Mouse (Mus musculus) right cerebral cortex, adult 2 months (tissue): ENCODE results near the gene Habp4.
A peak's percentile ranks its signal among the peaks of the same experiment; 100 is the strongest.

ENCODE experiments used
- DNase-seq, 2 experiments: peaks; one replicate each; pipeline ENCODE4 v3.0.0; 2021 to 2022; ENCODE audit warnings: low spot score in 2 of 2

Habp4 gene

GRCm38 (mm10) chr13:64161548-64161915 is at the start of gene Habp4:
Habp4 (plus strand) TSS chr13:64161824.
- peak; percentile 98 for DNase-seq

DNA sequence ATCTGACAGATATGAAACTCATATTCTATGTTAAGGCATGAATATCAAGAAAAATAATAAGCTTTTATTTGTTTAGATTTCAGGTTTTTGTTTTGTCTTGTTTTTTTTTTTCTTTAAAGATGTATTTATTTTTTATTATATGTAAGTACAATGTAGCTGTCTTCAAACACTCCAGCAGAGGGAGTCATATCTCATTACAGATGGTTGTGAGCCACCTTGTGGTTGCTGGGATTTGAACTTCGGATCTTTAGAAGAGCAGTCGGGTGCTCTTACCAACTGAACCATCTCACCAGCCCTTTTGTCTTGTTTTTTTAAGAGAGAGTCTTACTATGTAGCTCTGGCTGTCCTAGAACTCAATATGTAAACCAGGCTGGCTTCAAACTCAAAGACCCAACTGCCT is 44.2 kb upstream of the Habp4 start:
- DNase-seq = no peak

DNA sequence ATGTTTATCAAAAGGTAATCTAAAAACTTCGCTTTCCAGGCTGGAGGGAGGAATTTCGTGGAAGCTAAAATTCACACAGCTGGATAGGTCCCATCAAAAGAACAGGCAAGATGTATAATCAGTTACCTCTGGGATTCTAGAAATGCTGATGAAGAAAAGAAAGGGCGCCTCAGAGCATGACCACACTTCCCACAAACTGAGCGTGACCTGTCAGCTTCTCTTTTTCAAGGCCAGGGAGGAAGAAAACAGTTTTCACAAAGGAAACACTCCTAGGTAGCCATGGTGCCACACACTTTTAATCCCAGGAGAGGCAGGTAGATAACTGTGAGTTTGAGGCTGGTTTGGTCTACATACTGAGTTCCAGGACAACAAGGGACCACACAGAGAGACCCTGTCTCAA is 40.9 kb upstream of the Habp4 start:
- DNase-seq = no peak

- no peak for DNase-seq
Measured at GRCm38 (mm10) chr13:64123491-64124188, 38.0 kb upstream of the Habp4 start.

DNA sequence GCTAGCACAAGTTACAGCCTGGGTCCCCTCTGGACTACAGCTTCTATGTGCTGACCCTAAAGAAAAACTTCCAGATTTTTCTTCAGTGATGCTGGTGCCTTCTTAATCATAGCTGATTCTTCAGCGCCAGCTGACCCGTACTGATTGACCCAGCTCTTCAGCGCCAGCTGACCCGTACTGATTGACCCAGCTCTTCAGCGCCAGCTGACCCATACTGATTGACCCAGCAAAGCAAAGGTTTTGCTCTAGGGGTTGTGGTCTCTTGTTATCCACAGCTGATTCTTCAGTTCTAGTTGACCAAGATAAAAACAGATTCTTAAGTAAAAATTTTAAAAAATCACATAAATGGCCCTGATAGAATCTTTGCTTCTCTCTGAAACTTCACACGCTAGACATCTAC is 36.7 kb upstream of the Habp4 start:
- no peak for DNase-seq

DNA sequence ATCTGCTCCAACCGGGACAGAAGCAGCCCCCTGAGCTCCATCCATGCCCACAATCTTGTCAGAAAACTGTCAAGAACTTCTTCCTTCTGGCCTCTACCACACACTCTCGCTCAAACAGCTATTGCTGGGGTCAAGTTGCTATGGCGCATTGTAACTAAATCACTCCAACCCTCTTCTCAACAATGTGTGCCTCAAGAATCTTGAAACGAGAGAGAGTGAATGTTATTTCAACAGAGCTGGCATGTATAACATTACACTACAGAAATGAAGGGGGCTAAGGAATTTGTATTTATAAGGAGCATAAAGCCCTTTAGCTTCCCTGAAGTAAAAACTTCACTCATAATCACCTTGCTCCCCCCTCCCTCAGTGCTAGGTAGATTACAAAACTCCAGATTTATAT is 35.3 kb upstream of the Habp4 start:
- DNase-seq = no peak

DNA sequence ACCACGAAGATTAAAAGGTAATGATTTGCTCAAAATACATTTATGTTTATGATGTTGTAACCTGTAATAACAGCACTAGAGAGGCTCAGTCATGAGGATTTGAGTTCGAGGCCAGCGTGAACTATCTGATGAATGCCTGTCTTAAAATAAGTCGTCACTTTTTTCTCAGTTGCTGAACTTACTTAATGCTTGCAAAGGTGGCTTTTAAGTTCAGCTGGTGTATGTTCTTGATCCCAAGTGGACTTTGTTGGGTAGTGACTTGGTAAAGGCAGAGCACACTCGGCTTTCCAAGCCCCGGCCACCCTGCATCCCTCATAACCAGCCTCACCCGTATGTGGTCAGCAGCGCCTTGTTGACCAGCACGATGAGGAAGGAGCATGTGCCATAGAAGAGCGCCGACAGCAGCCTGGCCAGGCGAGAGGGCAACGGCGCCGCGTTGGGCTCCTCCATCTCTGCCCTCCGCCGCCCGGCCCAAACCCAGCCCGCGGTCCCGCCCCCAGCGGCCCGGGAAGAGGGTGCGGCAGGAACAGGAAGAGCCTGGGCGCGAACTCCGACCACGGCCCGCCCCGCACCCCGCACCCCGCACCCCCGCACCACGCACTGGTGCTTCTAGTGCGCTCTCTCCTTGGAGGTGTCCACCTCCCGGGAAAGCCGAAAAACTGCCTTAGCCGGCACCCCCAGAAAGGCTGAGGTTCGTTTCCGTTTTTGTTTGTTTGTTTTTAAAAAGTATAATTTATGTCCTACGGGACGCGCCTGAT is 32.6 kb upstream of the Habp4 start, which contains the start of gene Slc35d2:
TSS of gene Slc35d2 (minus strand) at position 511 of the 758 bp plus-strand sequence.
- no peak for DNase-seq

- DNase-seq = peak; percentile 24 to 36
Measured at GRCm38 (mm10) chr13:64129616-64130375, 31.8 kb upstream of the Habp4 start.

DNA sequence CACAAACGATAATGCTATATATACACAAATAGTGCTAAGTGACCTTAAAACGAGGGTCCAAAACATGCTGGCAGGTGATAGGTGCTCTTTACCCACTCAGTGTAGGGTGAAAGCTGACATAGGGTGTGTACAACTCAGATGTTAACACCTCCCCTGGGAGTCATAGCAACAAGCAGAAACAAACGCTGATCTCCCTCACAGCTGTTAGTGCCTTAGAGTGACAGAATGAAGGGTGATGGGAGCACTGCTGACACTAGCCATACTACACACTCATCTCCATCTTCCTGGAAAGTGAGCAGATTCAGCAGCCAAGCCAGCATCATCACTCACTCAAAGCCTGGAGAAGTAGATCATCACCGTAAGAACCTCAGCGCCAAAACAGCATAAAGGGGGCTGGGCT is 11.5 kb upstream of the Habp4 start:
- DNase-seq = no peak

DNA sequence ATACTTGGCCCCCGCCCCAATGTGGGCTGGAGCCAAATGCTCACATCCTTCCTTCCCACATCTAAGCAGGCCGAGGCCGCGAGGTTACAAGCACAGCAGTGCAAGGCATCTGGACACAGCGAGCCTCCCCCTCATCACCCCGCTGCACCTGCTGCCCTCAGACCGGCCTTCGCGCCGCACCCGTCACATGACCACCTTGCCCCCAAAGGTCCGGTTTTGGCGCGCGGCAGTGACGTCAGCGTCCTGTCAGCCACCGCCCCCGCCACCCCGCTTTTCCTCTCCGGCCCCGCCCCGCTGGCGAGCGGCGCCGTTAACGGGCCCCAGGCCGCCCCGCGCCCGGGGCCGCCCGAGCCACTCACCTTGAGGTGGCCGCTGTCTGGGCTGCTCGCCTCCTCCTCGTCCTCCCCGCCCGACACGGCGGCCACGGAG is 9.4 kb upstream of the Habp4 start:
- DNase-seq = peak; percentile 77 to 78

- DNase-seq = peak; percentile 27 to 56
Measured at GRCm38 (mm10) chr13:64152671-64153082, 8.9 kb upstream of the Habp4 start.

DNA sequence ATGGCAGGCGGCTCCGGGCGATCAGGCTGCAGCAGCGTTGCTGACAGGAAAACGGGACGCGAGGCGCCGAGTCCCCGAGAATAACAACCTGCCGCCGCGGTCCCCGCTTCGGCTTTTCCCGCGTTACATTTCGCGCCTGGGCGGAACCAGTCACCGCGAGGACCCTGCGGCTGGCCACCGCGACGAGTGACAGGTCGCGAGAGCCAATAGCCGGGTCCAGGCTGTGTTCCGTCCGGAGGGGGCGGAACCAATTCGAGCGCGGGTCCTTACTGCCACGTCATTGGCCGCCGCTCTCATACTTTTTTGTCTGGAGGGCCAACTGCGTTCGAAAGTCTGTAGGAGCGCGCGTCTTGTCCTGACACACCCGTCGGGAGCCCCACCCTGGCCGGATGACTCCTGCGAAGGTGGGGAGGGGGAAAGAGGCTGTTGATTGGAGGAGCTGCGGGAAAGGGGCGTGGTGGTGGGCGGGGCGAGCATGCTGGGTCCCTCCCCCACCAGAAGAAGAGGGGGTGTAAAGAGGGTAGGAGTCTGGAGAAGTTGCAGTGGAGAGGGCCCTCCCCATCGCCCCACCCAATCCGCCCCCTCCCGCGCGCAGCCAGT is 8.4 kb upstream of the Habp4 start, which contains the start of gene Zfp367:
TSS of gene Zfp367 (minus strand) at position 120 of the 600 bp plus-strand sequence.
- DNase-seq = peak; percentile 96 to 97

- DNase-seq = no peak
Measured at GRCm38 (mm10) chr13:64153751-64154267, 7.8 kb upstream of the Habp4 start.

DNA sequence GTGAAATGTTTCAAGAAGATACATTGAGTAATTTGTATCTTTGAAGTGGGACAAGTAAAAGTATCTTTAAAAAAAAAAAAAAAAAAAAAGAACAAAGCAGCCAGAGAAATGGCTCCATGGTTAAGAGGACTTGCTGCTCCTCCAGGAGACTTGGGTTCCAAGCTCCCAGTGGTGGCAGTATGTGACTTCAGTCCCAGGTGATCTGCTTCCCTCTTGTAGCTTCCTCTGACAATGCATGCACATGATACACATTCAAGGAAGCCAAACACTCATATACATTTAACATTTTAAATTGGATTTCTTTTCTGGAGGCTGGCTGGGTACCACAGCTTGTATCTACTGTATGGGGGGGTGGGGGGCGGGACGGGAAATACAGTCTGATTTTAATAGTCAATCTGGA is 7.0 kb upstream of the Habp4 start:
- no peak for DNase-seq

GRCm38 (mm10) chr13:64155171-64155571 is 6.5 kb upstream of the Habp4 start:
- DNase-seq = no peak

DNA sequence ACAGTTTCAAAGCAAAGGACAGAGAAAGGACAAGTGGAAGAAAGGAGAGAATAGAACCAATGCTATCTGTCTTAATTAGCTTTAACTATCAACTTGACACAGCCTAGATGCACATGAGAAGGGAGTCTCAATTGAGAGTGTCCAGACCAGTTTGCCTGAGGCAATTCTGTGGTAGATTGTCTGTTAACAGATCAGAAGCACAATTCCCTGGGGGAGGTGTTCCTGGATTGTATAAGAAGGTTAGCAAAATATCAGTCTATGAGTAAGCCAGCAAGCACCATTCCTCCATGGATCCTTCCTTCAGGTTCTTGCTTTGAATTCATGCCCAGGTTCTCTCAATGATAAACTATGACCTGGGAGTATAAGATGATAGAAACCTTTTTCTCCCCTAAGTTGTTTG is 4.7 kb upstream of the Habp4 start:
- no peak for DNase-seq

GRCm38 (mm10) chr13:64161916-64162611 is 440 bp downstream of the Habp4 start:
- peak in 1 of 2 experiments; percentile 31 for DNase-seq

- DNase-seq = peak; percentile 38 to 42
Measured at GRCm38 (mm10) chr13:64162626-64163025, 1.0 kb downstream of the Habp4 start.

DNA sequence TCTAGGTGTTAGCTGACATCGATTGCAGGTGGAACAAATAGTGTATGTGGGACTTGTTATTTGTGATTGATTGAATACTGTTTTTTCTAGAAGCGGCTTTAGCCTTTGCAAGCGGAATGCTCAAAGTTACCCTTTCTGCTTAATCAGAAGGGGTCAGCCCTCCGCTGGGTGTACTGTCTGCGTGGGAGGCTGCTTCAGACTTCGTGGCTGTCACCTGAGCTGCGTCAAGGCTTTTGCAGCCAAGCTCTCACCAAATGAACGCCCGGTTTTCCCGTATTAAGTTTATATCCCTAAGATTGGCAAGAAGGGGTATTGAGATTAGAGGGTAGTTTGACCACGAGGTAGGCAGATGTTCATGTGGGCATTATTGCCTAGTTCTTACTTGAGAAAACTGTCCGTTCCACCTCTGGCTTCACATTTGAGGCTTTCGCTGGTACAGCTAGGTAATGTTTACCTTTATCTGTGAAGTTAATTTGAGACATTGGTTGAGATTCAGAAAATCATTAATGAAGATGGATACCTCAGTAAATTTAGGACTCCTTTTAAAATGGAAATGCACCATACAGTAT is 1.6 kb downstream of the Habp4 start:
- peak; percentile 37 to 45 for DNase-seq

DNA sequence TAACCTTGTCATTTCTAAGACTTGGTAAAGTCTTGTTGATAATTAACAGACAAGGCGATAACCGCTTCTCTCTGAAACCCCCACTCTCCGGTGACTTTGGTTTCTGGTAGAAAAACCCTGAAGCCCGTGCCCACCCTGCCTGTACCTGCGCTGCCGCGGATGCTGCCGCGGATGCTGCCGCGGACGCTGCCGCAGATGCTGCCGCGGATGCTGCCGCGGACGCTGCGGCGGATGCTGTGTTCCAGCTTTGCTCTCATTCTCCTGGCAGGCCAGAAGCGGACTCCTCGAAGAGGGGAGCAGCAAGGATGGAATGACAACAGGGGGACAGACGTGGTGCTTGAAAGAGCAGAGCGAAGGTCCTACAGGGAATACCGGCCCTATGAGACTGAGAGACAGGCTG is 8.1 kb downstream of the Habp4 start:
- no peak for DNase-seq

GRCm38 (mm10) chr13:64178000-64178399 is 16.4 kb downstream of the Habp4 start:
- no peak for DNase-seq
